Comparison of ENCODE assay signal across 16 mouse cellular contexts in genomic region chr14:76175808-76176207, GRCm38 (mm10).
A peak's percentile ranks its signal among the peaks of the same experiment; 100 is the strongest.
DNase-seq lines count a peak whose midpoint lies in the region; ATAC-seq and TF ChIP-seq lines count a peak whose summit lies in the region.
"Had no signal": no experiment of that assay in that cellular context is flagged by ENCODE, and none has a peak within 500 bp of the region (broad histone marks: within the 10 kb centered on the region; RNA-seq: fewer than 3 reads in every experiment).

No protein-coding gene starts in this region.

- H3K4me3 ChIP-seq in hindbrain, embryonic 11.5 days (ENCODE audit: low read depth, low read length), result no peak overlapping the region
- no peak overlapping the region for H3K4me3 ChIP-seq in hindbrain, embryonic 14.5 days (replicated peaks; ENCODE audit: low read length)
- H3K4me3 ChIP-seq in midbrain, embryonic 10.5 days, result peak overlapping the region; percentile 22; the same call in 1 of the 2 replicates
- H3K4me3 ChIP-seq in stomach, postnatal 0 days (ENCODE audit: low read depth, low read length), result no peak overlapping the region
- H3K4me3 ChIP-seq: embryonic facial prominence, embryonic 12.5 days; heart, embryonic 12.5 days; limb, embryonic 13.5 days had no signal

- no peaks in the 10 kb centered on the region for H3K36me3 ChIP-seq in hindbrain, embryonic 11.5 days (ENCODE audit: control insufficient read depth, insufficient read depth, low read length)
- no peaks in the 10 kb centered on the region for H3K36me3 ChIP-seq in hindbrain, embryonic 14.5 days (replicated peaks; ENCODE audit: control insufficient read depth, insufficient read depth)
- H3K36me3 ChIP-seq in midbrain, embryonic 10.5 days, result no peaks in the 10 kb centered on the region
- H3K36me3 ChIP-seq in stomach, postnatal 0 days (ENCODE audit: control insufficient read depth, insufficient read depth, low read length), result no peaks in the 10 kb centered on the region
- H3K36me3 ChIP-seq: embryonic facial prominence, embryonic 12.5 days; heart, embryonic 12.5 days; limb, embryonic 13.5 days had no signal

- no peak overlapping the region for H3K9ac ChIP-seq in hindbrain, embryonic 11.5 days (ENCODE audit: low read depth, low read length)
- H3K9ac ChIP-seq in hindbrain, embryonic 14.5 days, result no peak overlapping the region
- no peak overlapping the region for H3K9ac ChIP-seq in stomach, postnatal 0 days (ENCODE audit: low read length)
- H3K9ac ChIP-seq: embryonic facial prominence, embryonic 12.5 days; heart, embryonic 12.5 days; limb, embryonic 13.5 days had no signal

- TF ChIP-seq EP300 in stomach, postnatal 0 days (optimal IDR thresholded peaks at IDR 0.05), result no peak

- peak; percentile 51 for DNase-seq in hindbrain, embryonic 11.5 days (ENCODE audit: low spot score)
- no peak for DNase-seq in hindbrain, embryonic 14.5 days (ENCODE audit: low spot score)
- DNase-seq in embryo, embryonic 10.5 days (ENCODE audit: low spot score), result peak; percentile 59
- peak; percentile 74 for DNase-seq in midbrain, embryonic 10.5 days (ENCODE audit: low spot score)
- DNase-seq in stomach, postnatal 0 days (ENCODE audit: low spot score), result no peak
- no peak for DNase-seq in adrenal gland, postnatal 25 days
- DNase-seq in cerebellum, adult 11 months, result no peak
- DNase-seq: cerebellum, adult 8-10 months; gastrocnemius, postnatal 10 days; kidney, adult 2 months; kidney, postnatal 4 days; spleen, adult 18-20 months had no signal

- no peaks in the 10 kb centered on the region for H3K27me3 ChIP-seq in hindbrain, embryonic 11.5 days (ENCODE audit: control insufficient read depth, insufficient read depth, low read length)
- no peaks in the 10 kb centered on the region for H3K27me3 ChIP-seq in hindbrain, embryonic 14.5 days (ENCODE audit: control insufficient read depth, insufficient read depth, low read length)
- H3K27me3 ChIP-seq in midbrain, embryonic 10.5 days (ENCODE audit: low read depth, poor library complexity, severe bottlenecking), result no peaks in the 10 kb centered on the region
- no peaks in the 10 kb centered on the region for H3K27me3 ChIP-seq in stomach, postnatal 0 days (ENCODE audit: control insufficient read depth, insufficient read depth, low read length)
- H3K27me3 ChIP-seq: embryonic facial prominence, embryonic 12.5 days; heart, embryonic 12.5 days; limb, embryonic 13.5 days had no signal

- H3K9me3 ChIP-seq in hindbrain, embryonic 11.5 days (ENCODE audit: control insufficient read depth, low read length), result no peaks in the 10 kb centered on the region
- H3K9me3 ChIP-seq in hindbrain, embryonic 14.5 days (ENCODE audit: control insufficient read depth, low read length), result no peaks in the 10 kb centered on the region
- no peaks in the 10 kb centered on the region for H3K9me3 ChIP-seq in midbrain, embryonic 10.5 days (replicated peaks)
- no peaks in the 10 kb centered on the region for H3K9me3 ChIP-seq in stomach, postnatal 0 days (ENCODE audit: control insufficient read depth, low read length)
- H3K9me3 ChIP-seq: embryonic facial prominence, embryonic 12.5 days; heart, embryonic 12.5 days; limb, embryonic 13.5 days had no signal

- H3K27ac ChIP-seq in hindbrain, embryonic 11.5 days (ENCODE audit: low read depth, low read length), result peak overlapping the region; percentile 34; the same call in 1 of the 2 replicates
- H3K27ac ChIP-seq in hindbrain, embryonic 14.5 days, result no peak overlapping the region
- H3K27ac ChIP-seq in midbrain, embryonic 10.5 days (replicated peaks), result peak overlapping the region; percentile 84
- H3K27ac ChIP-seq in stomach, postnatal 0 days (replicated peaks), result no peak overlapping the region
- H3K27ac ChIP-seq: embryonic facial prominence, embryonic 12.5 days; limb, embryonic 13.5 days; macrophage had no signal

- ATAC-seq in hindbrain, embryonic 11.5 days (ENCODE audit: low FRiP score), result no peak
- ATAC-seq in hindbrain, embryonic 14.5 days (ENCODE audit: low FRiP score), result no peak
- 0 out of 2 replicates have a peak, but pooled peaks have one; percentile 40 for ATAC-seq in stomach, postnatal 0 days (ENCODE audit: low FRiP score, low TSS enrichment)

- 23% methylated on average over 5 of the region's 5 CpGs for WGBS in hindbrain, embryonic 11.5 days
- WGBS in hindbrain, embryonic 14.5 days, result 7% methylated on average over 5 of the region's 5 CpGs
- WGBS in midbrain, embryonic 10.5 days, result 9% methylated on average over 5 of the region's 5 CpGs
- 34% methylated on average over 5 of the region's 5 CpGs for WGBS in stomach, postnatal 0 days

- no peak for TF ChIP-seq CTCF in stomach, postnatal 0 days (IDR thresholded peaks at IDR 0.05; ENCODE audit: low read depth)

- H3K4me1 ChIP-seq in hindbrain, embryonic 11.5 days (replicated peaks; ENCODE audit: control insufficient read depth, insufficient read depth, low read length), result no peaks in the 10 kb centered on the region
- H3K4me1 ChIP-seq in hindbrain, embryonic 14.5 days (replicated peaks; ENCODE audit: control insufficient read depth, insufficient read depth, low read length), result peaks cover 7% of the 10 kb centered on the region
- peaks cover 47% of the 10 kb centered on the region for H3K4me1 ChIP-seq in midbrain, embryonic 10.5 days
- no peaks in the 10 kb centered on the region for H3K4me1 ChIP-seq in stomach, postnatal 0 days (replicated peaks; ENCODE audit: control insufficient read depth, insufficient read depth)
- H3K4me1 ChIP-seq: embryonic facial prominence, embryonic 12.5 days; heart, embryonic 12.5 days had no signal

- H3K4me2 ChIP-seq in hindbrain, embryonic 11.5 days (replicated peaks; ENCODE audit: low read depth, low read length), result no peak overlapping the region
- H3K4me2 ChIP-seq in hindbrain, embryonic 14.5 days (replicated peaks), result no peak overlapping the region
- no peak overlapping the region for H3K4me2 ChIP-seq in stomach, postnatal 0 days (replicated peaks; ENCODE audit: low read depth)
- H3K4me2 ChIP-seq: embryonic facial prominence, embryonic 12.5 days; heart, embryonic 12.5 days; limb, embryonic 13.5 days had no signal

Comparison
In these comparisons a context has a peak if more than half of its experiments do, and no peak if none do; other contexts are left out.
1. DNase-seq: peak in hindbrain, embryonic 11.5 days (single experiment), embryo, embryonic 10.5 days (single experiment) and midbrain, embryonic 10.5 days (single experiment); none in hindbrain, embryonic 14.5 days (single experiment), stomach, postnatal 0 days (single experiment), adrenal gland, postnatal 25 days (single experiment) and cerebellum, adult 11 months (single experiment).
2. H3K27ac ChIP-seq: peak in hindbrain, embryonic 11.5 days (single experiment) and midbrain, embryonic 10.5 days (single experiment); none in hindbrain, embryonic 14.5 days (single experiment) and stomach, postnatal 0 days (single experiment).